21 mouse cellular contexts compared by ENCODE assay signal in genomic region chr14:54042286-54042685, GRCm38 (mm10).
"Had no signal": no experiment of that assay in that cellular context is flagged by ENCODE, and none has a peak within 500 bp of the region (broad histone marks: within the 10 kb centered on the region; RNA-seq: fewer than 3 reads in every experiment).

No protein-coding gene starts in this region.

- H3K27me3 ChIP-seq: heart, embryonic 12.5 days; limb, embryonic 12.5 days had no signal

- H3K27ac ChIP-seq: heart, embryonic 10.5 days; hindbrain, embryonic 14.5 days; hindbrain, postnatal 0 days; layer of hippocampus, adult 2 months; left cerebral cortex, adult 2 months; limb, embryonic 10.5 days; limb, embryonic 12.5 days had no signal

- DNase-seq: forebrain, postnatal 0 days; gastrocnemius, postnatal 14 days; gastrocnemius, postnatal 36 days; heart, adult 18-20 months; heart, postnatal 10 days; kidney, adult 11 months; kidney, adult 2 months; kidney, postnatal 10 days; kidney, postnatal 25 days; kidney, postnatal 4 days; liver had no signal

- ATAC-seq: forebrain, postnatal 0 days; hindbrain, postnatal 0 days; intestine, embryonic 16.5 days had no signal

- H3K9me3 ChIP-seq: heart, embryonic 10.5 days; heart, embryonic 12.5 days; limb, embryonic 10.5 days; limb, embryonic 12.5 days had no signal

- H3K9ac ChIP-seq: forebrain, postnatal 0 days; heart, embryonic 12.5 days; hindbrain, embryonic 14.5 days; limb, embryonic 12.5 days had no signal

- H3K4me1 ChIP-seq: heart, embryonic 10.5 days; heart, embryonic 12.5 days; limb, embryonic 10.5 days; limb, embryonic 12.5 days had no signal

- H3K4me2 ChIP-seq: heart, embryonic 12.5 days; hindbrain, embryonic 14.5 days; limb, embryonic 12.5 days; liver, embryonic 11.5 days had no signal

- H3K36me3 ChIP-seq: heart, embryonic 10.5 days; heart, embryonic 12.5 days; limb, embryonic 10.5 days; limb, embryonic 12.5 days had no signal

- H3K4me3 ChIP-seq: heart, embryonic 10.5 days; heart, embryonic 12.5 days; layer of hippocampus, adult 2 months; left cerebral cortex, adult 2 months; limb, embryonic 10.5 days; limb, embryonic 12.5 days had no signal
